Mouse (Mus musculus) left cerebral cortex, adult 18-20 months (tissue): Measurements from ENCODE around the gene Palld. TPM values are rescaled to one million over a fixed set of nuclear protein-coding genes. Genes with fewer than 3 reads are reported as not detected.

Source experiments
- DNase-seq, 2 experiments: peaks; one replicate each; pipeline ENCODE4 v3.0.0; 2021 to 2022; ENCODE audit warnings: low spot score in 2 of 2, mixed read lengths in 1 of 2
- total RNA-seq, 2 experiments: library from RNA; stranded (reverse); gene quantifications; 2 replicates each; pipeline ENCODE4 v1.2.3; 2021

Palld gene
- total RNA-seq, 2 experiments from 2014 or later: 3.8 to 4.4 TPM

GRCm38 (mm10) chr8:61559979-61560378 is 342.5 kb downstream of the Palld start:
- no peak for DNase-seq

GRCm38 (mm10) chr8:61559450-61559849 is 343.0 kb downstream of the Palld start:
- no peak for DNase-seq

- DNase-seq: no peak
Observed at GRCm38 (mm10) chr8:61558051-61558846, 344.2 kb downstream of the Palld start.

GRCm38 (mm10) chr8:61557036-61557435 is 345.5 kb downstream of the Palld start:
- no peak for DNase-seq

- DNase-seq: no peak
Observed at GRCm38 (mm10) chr8:61556219-61556618, 346.3 kb downstream of the Palld start.

GRCm38 (mm10) chr8:61555343-61555742 is 347.1 kb downstream of the Palld start:
- no peak for DNase-seq

- DNase-seq: no peak
Observed at GRCm38 (mm10) chr8:61552755-61553402, 349.6 kb downstream of the Palld start.

- no peak for DNase-seq
Observed at GRCm38 (mm10) chr8:61552221-61552620, 350.3 kb downstream of the Palld start.

GRCm38 (mm10) chr8:61550006-61550748 is 352.3 kb downstream of the Palld start:
- DNase-seq: no peak

GRCm38 (mm10) chr8:61549585-61549984 is 352.9 kb downstream of the Palld start:
- no peak for DNase-seq

- DNase-seq: peak; percentile 86 to 88
Observed at GRCm38 (mm10) chr8:61539828-61540500, 362.5 kb downstream of the Palld start.

- DNase-seq: no peak
Observed at GRCm38 (mm10) chr8:61537471-61537870, 365.0 kb downstream of the Palld start.

- no peak for DNase-seq
Observed at GRCm38 (mm10) chr8:61535472-61535871, 367.0 kb downstream of the Palld start.

- DNase-seq: no peak
Observed at GRCm38 (mm10) chr8:61533356-61533926, 369.0 kb downstream of the Palld start.

- no peak for DNase-seq
Observed at GRCm38 (mm10) chr8:61532831-61533230, 369.7 kb downstream of the Palld start.

- no peak for DNase-seq
Observed at GRCm38 (mm10) chr8:61531944-61532795, 370.3 kb downstream of the Palld start.

GRCm38 (mm10) chr8:61528642-61529041 is 373.8 kb downstream of the Palld start:
- no peak for DNase-seq

- DNase-seq: no peak
Observed at GRCm38 (mm10) chr8:61528197-61528596, 374.3 kb downstream of the Palld start.

GRCm38 (mm10) chr8:61527037-61527436 is 375.5 kb downstream of the Palld start:
- DNase-seq: no peak

GRCm38 (mm10) chr8:61522132-61522531 is 380.4 kb downstream of the Palld start:
- DNase-seq: peak; percentile 36 to 50
